Mouse (Mus musculus) left cerebral cortex, adult 2 months (tissue): Measurements from ENCODE around the gene Aldh1a3. TPM values are rescaled to one million over a fixed set of nuclear protein-coding genes. Genes with fewer than 3 reads are reported as not detected.

Source experiments
- DNase-seq, 2 experiments: peaks; one replicate each; pipeline ENCODE4 v3.0.0; 2021 to 2022; ENCODE audit warnings: low spot score in 2 of 2, mixed read lengths in 1 of 2; ENCODE audit errors: extremely low spot score in 1 of 2
- H3K27ac ChIP-seq: fragments of 200-600 bp; 2 replicates; pipeline ENCODE4 v1.8.1; 2022
- H3K4me3 ChIP-seq: fragments of 200-600 bp; 2 replicates; pipeline ENCODE4 v1.8.1; 2022
- CTCF ChIP-seq: fragments of 200-600 bp; IDR thresholded peaks from 2 replicates; pipeline ENCODE4 v1.8.1; 2022; ENCODE audit warnings: antibody characterized with exemption, mild to moderate bottlenecking, moderate library complexity
- intact Hi-C: fragments of 180-260 bp; cut with DNase I; formaldehyde crosslinking; loops from one replicate; pipeline ENCODE4 v1.15.1; 2025
- total RNA-seq, 2 experiments: library from RNA; stranded (reverse); gene quantifications; 2 replicates each; pipeline ENCODE4 v1.2.3; 2021

Gene Aldh1a3
- total RNA-seq, 2 experiments from 2014 or later: 1.5 to 1.7 TPM

- intact Hi-C loops: no loop called here
- no peak for TF ChIP-seq CTCF
- no peak for DNase-seq
- H3K27ac ChIP-seq: no peak overlapping the region
- no peak overlapping the region for H3K4me3 ChIP-seq
Observed at GRCm38 (mm10) chr7:66445117-66445905, 18.0 kb upstream of the Aldh1a3 start.

GRCm38 (mm10) chr7:66444706-66445105 lies 17.4 kb upstream of the Aldh1a3 start:
- no peak for DNase-seq
- TF ChIP-seq CTCF: no peak
- intact Hi-C loops: no loop called here
- Histone ChIP-seq H3K27ac (no peak overlapping the region), H3K4me3 (no peak overlapping the region)

GRCm38 (mm10) chr7:66442501-66443369 lies 15.4 kb upstream of the Aldh1a3 start:
- Histone ChIP-seq H3K27ac (no peak overlapping the region), H3K4me3 (no peak overlapping the region)
- intact Hi-C loops: no loop called here
- no peak for TF ChIP-seq CTCF
- DNase-seq: no peak

GRCm38 (mm10) chr7:66438787-66439669 lies 11.7 kb upstream of the Aldh1a3 start:
- no peak for TF ChIP-seq CTCF
- Histone ChIP-seq H3K4me3 (no peak overlapping the region), H3K27ac (no peak overlapping the region)
- DNase-seq: no peak
- intact Hi-C loops: no loop called here

GRCm38 (mm10) chr7:66434453-66434935 lies 7.2 kb upstream of the Aldh1a3 start:
- Histone ChIP-seq H3K27ac (no peak overlapping the region), H3K4me3 (no peak overlapping the region)
- intact Hi-C loops: loop anchor here (1.0 kb wide), 1 partner anchor 227 kb away; no protein-coding TSS in a partner anchor
- peak; percentile 99 for TF ChIP-seq CTCF
- peak; percentile 65 to 80 for DNase-seq

- intact Hi-C loops: no loop called here
- H3K4me3 ChIP-seq: peak overlapping the region; percentile 39
Observed at GRCm38 (mm10) chr7:66427053-66427436, 272 bp downstream of the Aldh1a3 start.

GRCm38 (mm10) chr7:66421903-66422302 lies 5.4 kb downstream of the Aldh1a3 start:
- no peak for TF ChIP-seq CTCF
- no peak for DNase-seq
- intact Hi-C loops: no loop called here
- Histone ChIP-seq H3K27ac (no peak overlapping the region), H3K4me3 (no peak overlapping the region)

More at GRCm38 (mm10) chr7:66427053-66427436, 272 bp downstream of the Aldh1a3 start:
- no peak overlapping the region for H3K27ac ChIP-seq
- TF ChIP-seq CTCF: no peak
- no peak for DNase-seq

- no peak overlapping the region for H3K4me3 ChIP-seq
- intact Hi-C loops: no loop called here
- no peak for TF ChIP-seq CTCF
- no peak overlapping the region for H3K27ac ChIP-seq
- no peak for DNase-seq
Observed at GRCm38 (mm10) chr7:66418981-66419380, 8.3 kb downstream of the Aldh1a3 start.

GRCm38 (mm10) chr7:66416829-66417228 lies 10.5 kb downstream of the Aldh1a3 start:
- Histone ChIP-seq H3K4me3 (no peak overlapping the region), H3K27ac (no peak overlapping the region)
- no peak for DNase-seq
- no peak for TF ChIP-seq CTCF
- intact Hi-C loops: no loop called here

GRCm38 (mm10) chr7:66413093-66413492 lies 14.2 kb downstream of the Aldh1a3 start:
- no peak for TF ChIP-seq CTCF
- H3K27ac ChIP-seq: no peak overlapping the region
- intact Hi-C loops: no loop called here
- no peak for DNase-seq
- no peak overlapping the region for H3K4me3 ChIP-seq

GRCm38 (mm10) chr7:66409433-66409832 lies 17.9 kb downstream of the Aldh1a3 start:
- TF ChIP-seq CTCF: peak; percentile 49
- peak in 1 of 2 experiments; percentile 19 for DNase-seq
- intact Hi-C loops: loop anchor here (1.0 kb wide), 1 partner anchor 252 kb away; no protein-coding TSS in a partner anchor
- H3K4me3 ChIP-seq: no peak overlapping the region
- no peak overlapping the region for H3K27ac ChIP-seq
